Mouse (Mus musculus) G1E (cell line): ENCODE results near the gene Il17rc.
A peak's percentile ranks its signal among the peaks of the same experiment; 100 is the strongest.

Experiments used
- CTCF ChIP-seq: IDR thresholded peaks from 2 replicates; pipeline ENCODE4 v1.5.1; 2012; ENCODE audit warnings: low read depth, low read length, inconsistent platforms, mixed read lengths
- POLR2AphosphoS5 ChIP-seq: IDR thresholded peaks from 2 replicates; pipeline ENCODE4 v1.6.1; 2012; ENCODE audit warnings: low read depth, low read length, inconsistent platforms; ENCODE audit not compliant: insufficient replicate concordance
- TAL1 ChIP-seq: conservative IDR thresholded peaks from 2 replicates; pipeline ENCODE4 v1.6.1; 2012; ENCODE audit warnings: low read depth, low read length, inconsistent platforms, mixed read lengths

- TF ChIP-seq CTCF, result peak; percentile 68
- no peak for TF ChIP-seq POLR2AphosphoS5
- no peak for TF ChIP-seq TAL1
Observed at GRCm38 (mm10) chr6:113441147-113441680, 30.0 kb upstream of the Il17rc start.
